Mouse (Mus musculus): ENCODE results near the gene Pipox. TPM values are rescaled to one million over a fixed set of nuclear protein-coding genes. Genes with fewer than 3 reads are reported as not detected.
A peak's percentile ranks its signal among the peaks of the same experiment; 100 is the strongest.

Gene Pipox
- polyA plus RNA-seq, 1 experiment from 2014 or later: 5.5 TPM

DNA sequence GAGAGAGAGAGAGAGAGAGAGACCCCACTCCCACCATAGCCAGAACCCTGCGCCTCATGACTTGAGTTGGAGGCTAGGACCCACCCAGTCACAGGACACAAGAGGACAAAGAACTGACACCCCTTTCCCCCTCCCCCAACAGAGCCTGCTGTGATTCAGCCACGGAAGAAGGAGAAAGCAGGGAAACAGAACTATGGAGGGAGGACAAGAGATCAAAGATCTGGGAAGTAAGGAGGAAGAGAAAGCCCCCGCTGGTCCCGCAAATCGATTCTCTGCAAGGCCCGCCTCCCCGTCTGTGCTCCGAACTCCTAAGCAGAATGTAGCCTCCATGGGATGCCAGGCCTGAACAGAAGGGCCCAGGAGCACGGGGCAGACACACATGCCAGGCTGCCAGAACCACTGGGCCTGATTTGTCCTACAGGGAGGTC, 12.9 kb upstream of the Pipox start:
- Histone ChIP-seq H3K27me3 (replicated peaks) (peaks cover 7% of the 10 kb centered on the region; the same call in 1 of the 2 replicates), H3K4me3 (replicated peaks) (no peak overlapping the region), H3K4me2 (peak overlapping the region; percentile 13), H3K9me3 (replicated peaks) (no peaks in the 10 kb centered on the region), H3K36me3 (no peaks in the 10 kb centered on the region), H3K27ac (replicated peaks) (peak overlapping the region; percentile 74), H3K4me1 (peaks cover 40% of the 10 kb centered on the region), H3K9ac (replicated peaks) (no peak overlapping the region)
- no peak for ATAC-seq (ENCODE audit: low FRiP score)
- 8% methylated on average over 9 of the region's 9 CpGs for WGBS

DNA sequence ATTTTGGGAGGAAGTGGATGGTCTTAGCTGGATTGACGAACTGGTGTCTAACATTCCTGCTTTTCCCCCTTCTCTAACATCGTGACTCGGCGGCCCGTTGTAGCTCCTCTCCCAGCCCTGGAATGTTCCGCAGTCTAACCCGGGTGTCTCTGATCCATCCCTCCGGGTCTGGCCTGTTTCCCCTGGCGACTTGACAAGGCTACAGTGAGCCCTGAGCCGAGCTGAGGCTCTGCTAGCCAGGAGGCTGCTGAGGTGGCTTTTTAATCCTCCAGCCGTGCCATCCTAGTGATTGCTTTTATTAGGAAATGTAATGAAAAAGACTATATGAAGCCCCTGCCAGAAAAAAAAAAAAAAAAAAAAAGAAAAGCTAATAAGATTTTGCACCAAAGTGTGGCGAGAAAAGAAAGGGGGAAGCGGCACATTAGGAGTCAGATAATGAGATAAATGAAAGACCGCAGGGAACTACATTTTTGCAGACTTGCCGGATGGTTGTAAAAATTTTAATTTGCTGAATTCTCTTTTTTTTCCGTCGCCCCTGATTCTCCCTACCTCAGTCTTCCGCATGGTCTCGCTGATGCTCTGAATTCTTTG, 12.3 kb upstream of the Pipox start:
- Histone ChIP-seq H3K27ac (replicated peaks) (peak overlapping the region; percentile 74), H3K27me3 (replicated peaks) (peaks cover 7% of the 10 kb centered on the region; the same call in 1 of the 2 replicates), H3K4me1 (peaks cover 46% of the 10 kb centered on the region), H3K9ac (replicated peaks) (no peak overlapping the region), H3K4me3 (replicated peaks) (no peak overlapping the region), H3K9me3 (replicated peaks) (no peaks in the 10 kb centered on the region), H3K4me2 (peak overlapping the region; percentile 13; the same call in 1 of the 2 replicates), H3K36me3 (no peaks in the 10 kb centered on the region)
- ATAC-seq (ENCODE audit: low FRiP score): no peak
- 24% methylated on average over 19 of the region's 19 CpGs for WGBS

DNA sequence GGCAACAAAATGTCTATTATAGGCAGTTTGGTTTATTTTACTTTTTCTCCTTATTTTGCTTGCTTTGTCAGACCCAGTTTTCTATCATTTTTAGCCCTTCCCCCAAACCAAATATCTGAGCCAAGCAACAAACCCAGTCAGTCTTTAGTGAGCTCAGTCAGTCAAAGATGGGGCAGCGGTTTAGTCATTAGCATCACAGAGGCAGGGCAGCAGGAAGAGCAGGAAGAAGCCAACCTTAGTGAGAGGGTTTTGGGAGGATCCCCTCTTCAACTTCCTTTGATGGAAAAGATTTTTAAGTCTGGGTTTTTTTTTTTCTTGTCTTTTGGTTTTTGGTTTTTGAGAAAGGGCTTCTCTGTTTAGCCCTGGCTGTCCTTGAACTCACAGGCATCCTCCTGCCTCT, 10.8 kb upstream of the Pipox start:
- H3K4me3 ChIP-seq (replicated peaks): no peak overlapping the region
- no peak overlapping the region for H3K4me2 ChIP-seq
- no peak for ATAC-seq (ENCODE audit: low FRiP score)
- H3K36me3 ChIP-seq: no peaks in the 10 kb centered on the region
- H3K9me3 ChIP-seq (replicated peaks): no peaks in the 10 kb centered on the region
- 0 out of 2 replicates have a peak, but pooled peaks cover 4% of the 10 kb centered on the region for H3K27me3 ChIP-seq (replicated peaks)
- no peak overlapping the region for H3K27ac ChIP-seq (replicated peaks)
- peaks cover 48% of the 10 kb centered on the region for H3K4me1 ChIP-seq
- H3K9ac ChIP-seq (replicated peaks): no peak overlapping the region
- 51% methylated on average over 1 of the region's 1 CpGs for WGBS

DNA sequence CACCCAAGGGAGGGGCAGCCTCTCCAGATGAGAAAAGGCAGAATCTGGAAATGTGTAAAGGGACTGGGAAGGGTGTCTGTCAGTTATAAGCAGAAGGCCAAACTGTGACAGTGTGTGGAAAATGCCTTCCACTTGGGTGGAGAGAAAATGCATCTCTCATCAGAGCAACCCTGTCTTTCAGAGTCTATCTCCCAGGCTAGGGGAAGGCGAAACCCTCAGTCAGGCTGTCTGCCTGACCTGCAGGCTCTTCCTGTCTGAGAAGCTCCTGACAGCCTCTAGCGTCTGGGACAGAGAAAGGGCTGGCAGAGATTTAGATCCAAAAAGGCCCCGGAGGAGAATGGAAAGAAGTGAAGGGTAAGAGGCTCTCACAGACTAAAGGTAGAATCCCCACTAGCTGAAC, 9.9 kb upstream of the Pipox start:
- H3K27me3 ChIP-seq (replicated peaks): 0 out of 2 replicates have a peak, but pooled peaks cover 4% of the 10 kb centered on the region
- H3K4me2 ChIP-seq: no peak overlapping the region
- peak overlapping the region; percentile 68 for H3K27ac ChIP-seq (replicated peaks)
- H3K4me1 ChIP-seq: peaks cover 42% of the 10 kb centered on the region
- H3K36me3 ChIP-seq: no peaks in the 10 kb centered on the region
- no peak; the same call in 1 of the 2 replicates for ATAC-seq (ENCODE audit: low FRiP score)
- H3K9me3 ChIP-seq (replicated peaks): no peaks in the 10 kb centered on the region
- H3K9ac ChIP-seq (replicated peaks): no peak overlapping the region
- WGBS: 25% methylated on average over 3 of the region's 3 CpGs
- H3K4me3 ChIP-seq (replicated peaks): no peak overlapping the region

DNA sequence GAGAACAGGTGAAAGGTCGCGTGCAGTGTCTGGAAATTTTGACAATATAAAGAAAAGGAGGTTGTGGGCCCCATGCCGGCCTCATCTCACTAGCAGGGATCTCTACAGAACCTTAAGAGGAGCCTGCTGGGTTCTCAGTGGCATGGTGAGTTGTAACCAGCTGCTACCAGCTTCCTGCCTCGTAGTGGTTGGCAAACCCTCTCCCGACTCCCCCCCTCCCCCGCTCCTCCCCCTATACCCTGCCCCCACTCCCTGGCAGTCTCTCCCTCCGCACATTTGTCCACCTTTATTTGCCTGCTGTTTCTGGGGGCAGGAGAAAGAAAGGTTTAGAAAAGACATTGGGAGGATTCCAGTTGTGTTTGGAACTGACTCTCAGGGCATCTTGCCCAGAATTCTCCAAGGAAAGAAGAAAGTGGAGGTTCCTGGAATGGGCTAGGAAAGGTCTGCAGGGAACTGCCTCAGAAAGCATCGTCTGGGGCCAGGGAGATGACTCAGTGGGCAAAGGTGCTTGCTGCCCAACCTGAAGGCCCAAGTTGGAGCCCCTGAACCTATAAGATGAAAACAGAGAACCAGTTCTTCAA, 8.0 kb upstream of the Pipox start:
- Histone ChIP-seq H3K9me3 (replicated peaks) (no peaks in the 10 kb centered on the region), H3K4me1 (peaks cover 50% of the 10 kb centered on the region), H3K36me3 (no peaks in the 10 kb centered on the region), H3K9ac (replicated peaks) (no peak overlapping the region), H3K27ac (replicated peaks) (peak overlapping the region; percentile 67), H3K4me3 (replicated peaks) (no peak overlapping the region), H3K27me3 (replicated peaks) (peaks cover 5% of the 10 kb centered on the region; the same call in 1 of the 2 replicates), H3K4me2 (no peak overlapping the region)
- WGBS: 40% methylated on average over 8 of the region's 8 CpGs
- no peak for ATAC-seq (ENCODE audit: low FRiP score)

DNA sequence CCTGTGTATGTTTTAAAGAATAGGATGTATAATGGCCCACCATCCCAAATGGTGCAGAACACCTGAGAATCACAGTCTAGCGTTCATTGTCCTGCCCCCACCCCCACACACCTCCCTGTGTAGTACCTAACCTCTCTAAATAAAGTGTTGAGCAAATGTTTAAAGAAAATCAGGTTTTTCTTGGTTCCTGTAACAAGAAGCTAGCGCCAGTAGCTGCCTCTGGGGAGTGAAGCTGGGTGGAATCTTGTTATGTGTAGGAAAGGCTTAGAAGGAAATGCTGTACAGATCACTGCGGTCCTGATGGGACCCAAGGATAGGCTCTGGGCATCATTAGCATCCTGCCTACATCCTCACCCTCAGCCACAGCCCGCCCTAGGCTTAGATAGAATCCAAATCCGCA, 7.5 kb upstream of the Pipox start:
- Histone ChIP-seq H3K27me3 (replicated peaks) (peaks cover 5% of the 10 kb centered on the region; the same call in 1 of the 2 replicates), H3K4me1 (peaks cover 50% of the 10 kb centered on the region), H3K9ac (replicated peaks) (no peak overlapping the region), H3K9me3 (replicated peaks) (no peaks in the 10 kb centered on the region), H3K36me3 (no peaks in the 10 kb centered on the region), H3K4me2 (no peak overlapping the region), H3K4me3 (replicated peaks) (no peak overlapping the region), H3K27ac (replicated peaks) (peak overlapping the region; percentile 67)
- no peak for ATAC-seq (ENCODE audit: low FRiP score)
- 62% methylated on average over 5 of the region's 5 CpGs for WGBS

DNA sequence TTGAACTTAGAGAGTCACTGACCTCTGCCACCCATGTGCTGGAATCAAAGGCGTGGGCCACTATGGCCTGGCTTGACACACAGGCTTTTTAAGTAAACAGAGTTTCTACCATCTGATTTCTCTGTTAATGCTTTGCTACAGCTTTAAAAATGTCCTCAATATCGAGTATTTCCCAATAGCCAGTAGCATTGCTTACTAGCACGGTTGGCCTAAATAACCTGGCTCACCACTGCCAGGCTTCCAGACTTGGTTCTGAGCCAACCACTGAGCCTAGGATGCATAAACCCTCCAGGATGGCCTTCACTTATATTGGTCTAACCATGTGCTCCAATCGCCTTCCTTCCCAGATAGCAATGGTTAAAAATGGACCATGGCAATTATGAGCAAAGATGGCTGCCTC, 6.8 kb upstream of the Pipox start:
- 83% methylated on average over 4 of the region's 4 CpGs for WGBS
- Histone ChIP-seq H3K9ac (replicated peaks) (no peak overlapping the region), H3K9me3 (replicated peaks) (no peaks in the 10 kb centered on the region), H3K4me2 (no peak overlapping the region), H3K27me3 (replicated peaks) (peaks cover 5% of the 10 kb centered on the region; the same call in 1 of the 2 replicates), H3K4me1 (peaks cover 51% of the 10 kb centered on the region), H3K36me3 (no peaks in the 10 kb centered on the region), H3K4me3 (replicated peaks) (no peak overlapping the region), H3K27ac (replicated peaks) (no peak overlapping the region)
- ATAC-seq (ENCODE audit: low FRiP score): no peak

DNA sequence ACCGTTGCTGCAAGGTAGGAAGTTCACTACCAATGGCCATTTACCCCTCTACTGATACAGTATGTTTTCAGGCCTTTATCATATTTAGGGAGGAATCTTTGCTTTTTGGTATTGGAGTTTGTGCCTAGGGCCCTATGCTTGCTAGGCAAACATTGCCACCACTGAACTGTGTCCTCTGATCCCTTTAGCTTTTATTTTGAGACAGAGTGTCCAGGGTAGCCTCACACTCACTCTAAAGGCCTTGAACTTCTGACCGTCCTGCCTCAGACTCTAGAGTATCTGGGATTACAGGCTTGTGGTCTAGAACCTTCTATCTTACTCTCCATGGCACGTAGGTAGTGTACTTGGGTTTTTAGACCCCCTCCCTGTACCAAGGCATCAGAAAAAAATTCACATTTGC, 6.3 kb upstream of the Pipox start:
- Histone ChIP-seq H3K27ac (replicated peaks) (no peak overlapping the region), H3K9ac (replicated peaks) (no peak overlapping the region), H3K4me3 (replicated peaks) (no peak overlapping the region), H3K36me3 (no peaks in the 10 kb centered on the region), H3K27me3 (replicated peaks) (peaks cover 5% of the 10 kb centered on the region; the same call in 1 of the 2 replicates), H3K4me2 (no peak overlapping the region), H3K4me1 (peaks cover 56% of the 10 kb centered on the region), H3K9me3 (replicated peaks) (no peaks in the 10 kb centered on the region)
- no peak for ATAC-seq (ENCODE audit: low FRiP score)
- 92% methylated on average over 3 of the region's 3 CpGs for WGBS

DNA sequence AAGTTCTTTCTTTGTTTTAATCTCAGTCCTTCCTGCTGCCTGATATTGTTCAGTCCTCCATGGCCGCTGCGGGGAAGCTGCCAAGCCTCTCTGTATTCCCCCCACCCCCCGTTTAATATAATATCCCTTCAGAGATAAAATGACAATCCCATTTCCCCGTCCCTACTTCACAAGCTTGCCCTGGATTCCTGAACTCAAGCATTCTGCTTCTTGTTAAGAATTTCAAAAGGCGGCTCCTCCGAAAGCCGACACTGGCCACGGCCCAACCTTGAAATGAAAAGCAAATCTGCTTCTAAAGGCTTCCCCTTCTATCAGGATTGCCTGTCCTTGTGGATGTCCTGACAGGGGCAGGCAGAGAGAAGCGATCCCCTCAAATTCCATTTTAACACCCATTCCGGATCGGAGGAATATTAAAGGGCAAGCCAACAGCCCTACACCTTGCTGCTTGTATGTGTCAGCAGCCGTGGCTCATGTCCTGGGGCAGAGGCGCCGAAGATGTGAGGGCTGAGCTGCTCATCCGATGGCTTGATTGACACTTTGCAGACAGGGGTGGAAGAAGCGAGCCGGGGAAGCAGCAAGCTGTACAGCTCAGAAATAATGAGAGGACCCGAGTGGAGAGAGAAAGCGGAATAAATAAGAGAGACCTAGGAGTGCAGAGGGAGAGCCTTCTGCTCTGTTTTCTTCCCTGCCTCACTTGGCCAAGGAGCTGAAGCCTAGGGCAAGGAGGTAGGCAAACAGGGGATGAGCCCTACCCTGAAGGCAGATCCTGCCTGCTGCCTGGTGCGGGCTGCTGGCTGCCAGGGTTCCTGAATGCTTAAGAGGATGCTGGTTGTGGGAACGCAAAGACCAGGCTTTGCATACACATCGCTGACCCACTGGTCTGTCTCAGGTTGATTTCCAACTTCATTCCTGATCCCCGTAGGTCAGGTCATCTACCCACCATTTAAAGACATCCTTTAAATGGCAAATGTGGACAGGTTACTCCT, 3.2 kb upstream of the Pipox start:
- Histone ChIP-seq H3K36me3 (no peaks in the 10 kb centered on the region), H3K4me1 (peaks cover 69% of the 10 kb centered on the region), H3K9ac (replicated peaks) (peak overlapping the region; percentile 29), H3K27me3 (replicated peaks) (peaks cover 5% of the 10 kb centered on the region; the same call in 1 of the 2 replicates), H3K9me3 (replicated peaks) (no peaks in the 10 kb centered on the region), H3K27ac (replicated peaks) (peak overlapping the region; percentile 78), H3K4me3 (replicated peaks) (no peak overlapping the region), H3K4me2 (peak overlapping the region; percentile 35)
- no peak for ATAC-seq (ENCODE audit: low FRiP score)
- WGBS: 17% methylated on average over 23 of the region's 23 CpGs

DNA sequence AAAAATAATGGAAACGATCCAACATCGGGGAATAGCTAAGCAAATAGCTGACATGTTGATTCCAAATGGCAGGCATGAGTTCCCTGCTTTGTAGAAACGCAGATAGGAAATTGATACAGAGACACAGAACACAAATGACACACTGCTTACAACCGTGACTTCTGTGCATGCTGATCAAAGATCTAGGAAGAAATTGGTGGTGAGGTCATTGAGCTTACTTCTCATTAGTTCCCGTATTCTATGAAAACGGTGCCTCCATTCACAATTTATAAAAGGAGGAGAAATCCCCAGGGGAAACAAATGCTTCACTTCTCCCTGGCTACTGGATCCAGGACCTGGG, 2.6 kb upstream of the Pipox start:
- ATAC-seq (ENCODE audit: low FRiP score): no peak
- Histone ChIP-seq H3K27me3 (replicated peaks) (peaks cover 5% of the 10 kb centered on the region; the same call in 1 of the 2 replicates), H3K4me3 (replicated peaks) (no peak overlapping the region), H3K9me3 (replicated peaks) (no peaks in the 10 kb centered on the region), H3K4me1 (peaks cover 66% of the 10 kb centered on the region), H3K36me3 (no peaks in the 10 kb centered on the region), H3K27ac (replicated peaks) (peak overlapping the region; percentile 78), H3K9ac (replicated peaks) (peak overlapping the region; percentile 29; the same call in 1 of the 2 replicates), H3K4me2 (peak overlapping the region; percentile 35)
- WGBS: 22% methylated on average over 6 of the region's 6 CpGs

DNA sequence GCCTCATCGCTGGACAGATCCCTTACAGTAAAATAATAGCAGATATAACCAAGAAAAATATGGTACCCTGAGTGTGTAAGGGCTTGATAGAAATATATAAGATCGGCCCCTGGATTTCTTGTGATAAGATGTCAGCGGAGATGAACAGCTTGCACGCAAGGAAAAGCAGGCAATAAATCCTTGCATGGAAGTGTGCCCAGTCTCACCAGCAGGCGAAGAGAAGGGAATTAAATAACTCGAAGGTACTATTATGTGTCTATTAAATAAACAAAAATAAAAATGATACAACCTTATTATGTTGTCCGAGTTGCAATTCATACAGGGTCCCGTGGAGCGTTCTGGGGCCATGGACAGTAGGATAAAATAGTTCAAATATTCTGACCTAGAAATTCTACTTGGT, 2.1 kb upstream of the Pipox start:
- 28% methylated on average over 9 of the region's 9 CpGs for WGBS
- H3K4me3 ChIP-seq (replicated peaks): no peak overlapping the region
- H3K27me3 ChIP-seq (replicated peaks): peaks cover 5% of the 10 kb centered on the region; the same call in 1 of the 2 replicates
- H3K9me3 ChIP-seq (replicated peaks): no peaks in the 10 kb centered on the region
- peak overlapping the region; percentile 78 for H3K27ac ChIP-seq (replicated peaks)
- H3K9ac ChIP-seq (replicated peaks): no peak overlapping the region
- peak overlapping the region; percentile 35; the same call in 1 of the 2 replicates for H3K4me2 ChIP-seq
- ATAC-seq (ENCODE audit: low FRiP score): no peak
- H3K4me1 ChIP-seq: peaks cover 63% of the 10 kb centered on the region
- no peaks in the 10 kb centered on the region for H3K36me3 ChIP-seq
